Mouse (Mus musculus) midbrain, embryonic 15.5 days (tissue): ENCODE data around the gene Abca7. TPM values are rescaled to one million over a fixed set of nuclear protein-coding genes. Genes with fewer than 3 reads are reported as not detected.

Source experiments
- ATAC-seq: fragments of 200-750 bp; cut with Nextera tagmentation; replicated peaks from 2 replicates; pipeline ENCODE4 v1.8.0; 2017; ENCODE audit warnings: moderate TSS enrichment
- H3K27ac ChIP-seq: fragments of 300-500 bp; sonication (generic); 2 replicates; pipeline ENCODE4 v1.5.1; 2015; ENCODE audit warnings: mild to moderate bottlenecking, inconsistent platforms
- H3K27me3 ChIP-seq: fragments of 300-500 bp; sonication (generic); replicated peaks from 2 replicates; pipeline ENCODE4 v1.6.1; 2015; ENCODE audit warnings: inconsistent platforms
- H3K36me3 ChIP-seq: fragments of 300-500 bp; sonication (generic); replicated peaks from 2 replicates; pipeline ENCODE4 v1.6.1; 2015; ENCODE audit warnings: inconsistent platforms
- H3K4me1 ChIP-seq: fragments of 300-500 bp; sonication (generic); 2 replicates; pipeline ENCODE4 v1.6.1; 2015; ENCODE audit warnings: inconsistent platforms
- H3K4me2 ChIP-seq: fragments of 300-500 bp; sonication (generic); 2 replicates; pipeline ENCODE4 v1.6.1; 2015; ENCODE audit warnings: inconsistent platforms, mild to moderate bottlenecking, moderate library complexity
- H3K4me3 ChIP-seq: fragments of 300-500 bp; sonication (generic); 2 replicates; pipeline ENCODE4 v1.5.1; 2015; ENCODE audit warnings: mild to moderate bottlenecking, inconsistent platforms
- H3K9ac ChIP-seq: fragments of 300-500 bp; sonication (generic); 2 replicates; pipeline ENCODE4 v1.6.1; 2015; ENCODE audit warnings: mild to moderate bottlenecking, inconsistent platforms
- H3K9me3 ChIP-seq: fragments of 300-500 bp; sonication (generic); 2 replicates; pipeline ENCODE4 v1.6.1; 2016; ENCODE audit warnings: inconsistent platforms
- WGBS: fragments of 180-500 bp; shearing (Covaris S2); methylation state at CpG from one replicate; pipeline ENCODE4 v1.1.7; 2015; ENCODE audit warnings: mixed read lengths; 5-methylcytosine and 5-hydroxymethylcytosine counted together
- polyA plus RNA-seq: library from polyadenylated mRNA; unstranded; fragments of >200 nt; fragmentation: Nextera tagmentation; extraction: Ambion mirVana; gene quantifications from 2 replicates; pipeline ENCODE4 v1.2.1, GENCODE M21; 2015

Abca7 gene
- polyA plus RNA-seq, 1 experiment from 2014 or later, result 4.8 TPM

DNA sequence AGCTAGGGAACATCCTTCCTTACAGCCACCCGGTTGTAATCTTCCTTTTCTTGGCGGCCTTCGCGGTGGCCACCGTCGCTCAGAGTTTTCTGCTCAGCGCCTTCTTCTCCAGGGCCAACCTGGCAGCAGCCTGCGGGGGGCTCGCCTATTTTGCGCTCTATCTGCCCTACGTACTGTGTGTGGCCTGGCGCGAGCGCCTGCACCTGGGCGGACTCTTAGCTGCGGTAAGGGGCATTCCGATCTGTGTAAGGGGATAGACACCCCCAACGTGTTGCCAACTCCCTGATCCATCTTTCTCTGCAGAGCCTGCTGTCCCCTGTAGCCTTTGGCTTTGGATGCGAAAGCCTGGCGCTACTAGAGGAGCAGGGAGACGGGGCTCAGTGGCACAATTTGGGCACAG, 6.5 kb downstream of the Abca7 start:
- no peak overlapping the region for H3K4me2 ChIP-seq
- ATAC-seq, result no peak
- H3K4me1 ChIP-seq, result peaks cover 6% of the 10 kb centered on the region
- no peaks in the 10 kb centered on the region for H3K36me3 ChIP-seq
- peaks cover 22% of the 10 kb centered on the region; the same call in 1 of the 2 replicates for H3K27me3 ChIP-seq
- H3K4me3 ChIP-seq, result no peak overlapping the region
- H3K27ac ChIP-seq, result no peak overlapping the region
- H3K9me3 ChIP-seq, result no peaks in the 10 kb centered on the region
- H3K9ac ChIP-seq, result no peak overlapping the region
- 26% methylated on average over 21 of the region's 21 CpGs for WGBS

DNA sequence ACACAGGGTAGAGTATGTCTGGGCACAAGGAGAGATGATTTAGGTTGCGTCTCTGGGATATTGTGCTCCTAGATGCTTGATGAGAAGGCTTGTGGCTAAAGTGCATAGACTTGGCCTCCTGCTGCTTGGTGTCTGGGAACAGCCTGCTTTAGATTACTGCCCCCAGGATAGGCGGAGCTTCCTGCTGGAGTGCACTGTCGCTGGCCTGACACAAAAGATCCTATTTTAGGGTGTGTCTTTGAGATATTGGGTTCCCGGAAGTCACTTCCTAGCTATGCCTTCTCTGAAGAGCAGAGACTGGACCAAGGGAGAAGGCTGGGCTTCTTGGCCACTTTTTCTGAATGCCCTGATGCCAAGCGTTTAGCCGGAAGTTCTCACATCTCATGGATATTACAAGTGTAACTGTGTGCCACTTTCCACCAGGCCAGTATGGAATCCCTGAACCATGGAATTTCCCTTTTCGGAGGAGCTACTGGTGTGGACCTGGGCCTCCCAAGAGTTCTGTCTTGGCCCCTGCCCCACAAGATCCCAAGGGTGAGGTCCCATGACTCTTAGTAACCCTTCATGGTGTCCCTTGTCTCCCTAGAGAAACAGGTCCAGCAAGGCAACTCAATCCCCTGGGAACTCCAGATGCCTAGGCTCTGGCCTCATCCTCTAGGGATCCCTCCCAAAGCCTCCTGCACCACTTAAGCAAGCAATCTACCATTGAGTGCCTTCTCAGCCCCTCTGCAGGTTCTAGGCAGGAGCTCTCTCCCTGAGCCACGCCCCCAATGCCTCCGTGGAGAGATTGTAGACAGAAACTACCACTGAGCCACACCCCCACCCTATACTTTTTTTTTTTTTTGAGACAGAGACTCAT, 7.3 kb downstream of the Abca7 start:
- Histone ChIP-seq H3K9ac (no peak overlapping the region), H3K4me2 (no peak overlapping the region), H3K36me3 (no peaks in the 10 kb centered on the region; the same call in 1 of the 2 replicates), H3K27ac (no peak overlapping the region), H3K4me3 (no peak overlapping the region), H3K9me3 (no peaks in the 10 kb centered on the region), H3K27me3 (peaks cover 22% of the 10 kb centered on the region; the same call in 1 of the 2 replicates), H3K4me1 (no peaks in the 10 kb centered on the region)
- no peak for ATAC-seq
- 68% methylated on average over 9 of the region's 9 CpGs for WGBS

DNA sequence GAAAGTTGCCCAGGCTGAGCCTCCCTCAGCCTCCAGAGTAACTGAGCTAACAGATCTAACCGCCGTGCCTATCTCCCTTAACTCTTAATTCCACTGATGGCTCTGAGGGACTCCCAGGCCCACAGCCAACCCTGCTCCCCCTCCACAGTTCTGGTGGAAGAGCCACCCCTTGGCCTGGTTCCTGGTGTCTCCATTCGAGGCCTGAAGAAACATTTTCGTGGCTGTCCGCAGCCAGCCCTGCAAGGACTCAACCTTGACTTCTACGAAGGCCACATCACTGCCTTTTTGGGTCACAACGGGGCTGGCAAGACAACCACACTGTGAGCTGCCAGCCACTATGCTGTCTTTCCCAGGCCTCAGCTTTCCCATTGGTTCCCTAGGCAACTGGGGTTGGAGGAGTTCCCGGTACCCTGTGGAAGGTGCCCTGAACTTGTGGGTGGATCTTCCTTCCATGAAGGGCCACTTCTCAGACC, 8.0 kb downstream of the Abca7 start:
- Histone ChIP-seq H3K4me3 (no peak overlapping the region), H3K4me1 (no peaks in the 10 kb centered on the region), H3K27ac (no peak overlapping the region), H3K4me2 (no peak overlapping the region), H3K9ac (no peak overlapping the region), H3K27me3 (peaks cover 22% of the 10 kb centered on the region; the same call in 1 of the 2 replicates), H3K9me3 (no peaks in the 10 kb centered on the region), H3K36me3 (no peaks in the 10 kb centered on the region; the same call in 1 of the 2 replicates)
- WGBS, result 86% methylated on average over 8 of the region's 8 CpGs
- no peak for ATAC-seq

DNA sequence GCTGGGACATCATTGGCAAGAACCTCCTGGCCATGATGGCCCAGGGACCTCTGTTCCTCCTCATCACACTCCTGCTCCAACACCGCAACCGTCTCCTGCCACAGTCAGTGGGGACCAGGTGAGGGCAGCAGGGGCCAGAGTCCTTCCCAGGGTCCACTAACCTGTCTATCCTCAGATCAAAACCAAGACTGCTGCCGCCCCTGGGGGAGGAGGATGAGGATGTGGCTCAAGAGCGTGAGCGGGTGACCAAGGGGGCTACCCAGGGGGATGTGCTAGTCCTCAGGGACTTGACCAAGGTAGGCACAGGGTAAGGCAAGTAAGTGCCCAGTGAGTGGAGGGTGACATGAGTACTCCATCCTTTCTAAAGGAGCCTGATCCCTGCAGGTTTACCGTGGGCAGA, 15.4 kb downstream of the Abca7 start:
- H3K27me3 ChIP-seq, result peaks cover 37% of the 10 kb centered on the region
- H3K9me3 ChIP-seq, result peaks cover 13% of the 10 kb centered on the region
- no peak overlapping the region for H3K4me3 ChIP-seq
- WGBS, result 83% methylated on average over 6 of the region's 6 CpGs
- peaks cover 14% of the 10 kb centered on the region for H3K36me3 ChIP-seq
- no peaks in the 10 kb centered on the region for H3K4me1 ChIP-seq
- no peak overlapping the region for H3K9ac ChIP-seq
- no peak for ATAC-seq
- no peak overlapping the region for H3K27ac ChIP-seq
- no peak overlapping the region for H3K4me2 ChIP-seq

DNA sequence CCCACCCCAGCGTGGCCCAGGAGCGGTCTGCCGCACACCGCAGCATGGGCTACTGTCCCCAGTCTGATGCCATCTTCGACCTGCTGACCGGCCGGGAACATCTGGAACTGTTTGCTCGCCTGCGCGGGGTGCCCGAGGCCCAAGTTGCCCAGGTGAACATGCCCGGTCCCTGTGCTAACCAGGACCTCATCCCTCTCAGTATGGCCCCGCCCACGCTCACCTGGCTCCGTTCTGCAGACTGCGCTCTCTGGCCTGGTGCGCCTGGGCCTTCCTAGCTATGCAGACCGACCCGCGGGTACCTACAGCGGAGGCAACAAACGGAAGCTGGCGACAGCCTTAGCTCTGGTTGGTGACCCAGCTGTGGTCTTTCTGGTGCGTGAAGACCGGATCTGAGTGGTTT, 17.3 kb downstream of the Abca7 start:
- Histone ChIP-seq H3K27me3 (peaks cover 41% of the 10 kb centered on the region), H3K4me3 (no peak overlapping the region), H3K4me1 (no peaks in the 10 kb centered on the region), H3K9ac (no peak overlapping the region), H3K36me3 (peaks cover 14% of the 10 kb centered on the region), H3K27ac (no peak overlapping the region), H3K4me2 (no peak overlapping the region), H3K9me3 (peaks cover 13% of the 10 kb centered on the region)
- ATAC-seq, result no peak
- 34% methylated on average over 25 of the region's 25 CpGs for WGBS

DNA sequence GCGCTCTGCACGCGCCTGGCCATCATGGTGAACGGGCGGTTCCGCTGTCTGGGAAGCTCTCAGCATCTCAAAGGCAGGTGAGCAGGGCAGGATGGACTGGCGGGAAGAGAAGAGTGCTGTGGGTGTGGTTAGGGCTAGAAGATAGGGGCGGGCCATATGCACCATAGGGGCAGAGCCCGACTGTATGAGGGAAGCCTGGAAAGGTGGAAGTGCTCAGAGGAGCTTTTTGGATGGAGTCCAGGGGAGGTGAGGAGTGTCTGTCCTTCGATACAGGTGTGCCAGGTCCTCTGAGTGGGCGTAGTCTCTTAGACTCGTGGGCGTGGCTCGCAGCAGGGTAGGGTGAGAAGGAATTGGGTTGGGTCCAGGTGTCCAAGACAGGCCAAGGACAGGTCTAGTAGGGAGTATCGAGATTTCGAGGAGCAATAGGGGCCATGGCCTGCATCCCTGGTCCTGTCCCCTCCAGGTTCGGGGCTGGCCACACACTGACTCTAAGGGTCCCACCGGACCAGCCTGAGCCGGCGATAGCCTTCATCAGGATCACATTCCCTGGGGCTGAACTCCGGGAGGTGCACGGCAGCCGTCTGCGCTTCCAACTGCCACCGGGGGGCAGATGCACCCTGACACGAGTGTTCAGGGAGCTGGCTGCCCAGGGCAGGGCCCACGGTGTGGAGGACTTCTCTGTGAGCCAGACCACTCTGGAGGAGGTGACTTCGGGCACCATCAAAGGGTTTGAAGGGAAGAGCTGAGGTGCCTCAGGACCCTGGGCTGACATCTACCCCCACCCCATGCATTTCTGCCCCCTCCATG, 18.4 kb downstream of the Abca7 start:
- H3K4me3 ChIP-seq, result no peak overlapping the region
- peaks cover 52% of the 10 kb centered on the region for H3K27me3 ChIP-seq
- 25% methylated on average over 28 of the region's 28 CpGs for WGBS
- no peak for ATAC-seq
- H3K4me1 ChIP-seq, result no peaks in the 10 kb centered on the region
- H3K36me3 ChIP-seq, result peaks cover 14% of the 10 kb centered on the region
- H3K4me2 ChIP-seq, result no peak overlapping the region
- H3K9me3 ChIP-seq, result peaks cover 13% of the 10 kb centered on the region
- no peak overlapping the region for H3K9ac ChIP-seq
- no peak overlapping the region for H3K27ac ChIP-seq

DNA sequence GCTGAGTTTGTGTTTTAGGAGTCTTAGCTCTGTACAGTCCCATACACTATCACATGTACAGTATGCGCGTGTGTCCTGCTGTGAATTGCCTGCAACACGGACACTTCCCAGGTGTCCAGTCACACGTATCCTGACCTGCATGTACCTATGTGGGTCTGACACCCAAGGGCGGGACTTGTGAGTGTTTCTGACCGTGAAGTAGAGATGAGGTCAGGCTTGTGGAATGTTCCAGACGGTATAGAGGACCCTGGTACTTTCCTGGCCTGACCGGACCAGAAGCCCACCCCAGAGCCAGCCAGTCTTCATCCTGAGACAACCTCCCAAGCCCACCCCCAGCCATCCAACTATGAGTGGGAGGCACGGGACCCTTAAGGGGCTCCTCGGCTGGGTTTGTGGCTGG, 19.3 kb downstream of the Abca7 start:
- peaks cover 9% of the 10 kb centered on the region; the same call in 1 of the 2 replicates for H3K36me3 ChIP-seq
- peaks cover 57% of the 10 kb centered on the region for H3K27me3 ChIP-seq
- no peak for ATAC-seq
- 84% methylated on average over 10 of the region's 10 CpGs for WGBS
- no peak overlapping the region for H3K4me3 ChIP-seq
- H3K9me3 ChIP-seq, result peaks cover 6% of the 10 kb centered on the region
- H3K9ac ChIP-seq, result no peak overlapping the region
- H3K4me1 ChIP-seq, result no peaks in the 10 kb centered on the region
- no peak overlapping the region for H3K27ac ChIP-seq
- H3K4me2 ChIP-seq, result no peak overlapping the region

DNA sequence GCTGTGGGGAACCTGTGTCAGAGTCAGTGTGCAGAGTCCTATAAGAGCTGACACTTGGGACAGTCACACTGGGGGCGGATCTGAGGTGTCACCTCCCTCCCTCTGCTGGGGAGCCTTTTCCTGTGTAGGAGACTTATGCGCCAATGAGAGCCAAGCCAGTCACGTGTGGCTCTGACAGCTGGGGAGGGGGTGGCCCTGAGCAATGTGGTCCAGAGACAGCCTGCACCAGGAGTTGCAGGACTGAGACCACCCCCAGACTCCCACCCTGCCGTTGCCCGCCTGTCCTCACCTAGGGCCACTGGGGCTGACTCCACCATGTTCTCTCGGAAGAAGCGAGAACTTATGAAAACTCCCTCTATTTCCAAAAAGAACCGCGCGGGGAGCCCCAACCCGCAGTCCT, 20.2 kb downstream of the Abca7 start, which contains the start of gene Arhgap45:
Arhgap45 (plus strand) TSS at position 143 of the 400 bp plus-strand sequence.
- WGBS, result 69% methylated on average over 11 of the region's 11 CpGs
- Histone ChIP-seq H3K27ac (no peak within 1 kb of the TSS), H3K4me1 (no peaks in the 10 kb centered on the region), H3K4me3 (no peak within 1 kb of the TSS), H3K9me3 (no peaks in the 10 kb centered on the region), H3K36me3 (peaks cover under 1% of the 10 kb centered on the region; the same call in 1 of the 2 replicates), H3K9ac (no peak within 1 kb of the TSS), H3K27me3 (peaks cover 59% of the 10 kb centered on the region), H3K4me2 (no peak within 1 kb of the TSS)
- ATAC-seq, result no peak

DNA sequence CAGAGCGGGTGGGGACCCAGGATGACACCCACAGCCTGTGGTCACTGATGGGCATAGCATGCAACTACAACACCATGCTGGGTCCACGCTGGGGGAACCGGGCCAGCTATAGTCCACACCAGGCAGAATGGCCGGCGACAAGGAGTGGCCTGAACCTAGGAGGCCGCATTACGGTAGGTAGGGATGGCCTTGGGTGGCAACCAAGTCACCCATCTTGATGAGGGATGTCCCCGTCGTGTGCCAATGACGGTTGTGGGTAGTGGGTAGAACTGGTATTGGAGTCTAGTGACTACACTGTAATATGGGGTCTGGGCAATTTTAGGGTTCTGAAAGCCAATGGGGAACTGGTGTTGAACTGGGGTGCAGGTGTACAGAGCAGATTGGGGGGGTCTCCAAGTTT, 20.6 kb downstream of the Abca7 start:
- Histone ChIP-seq H3K4me2 (no peak overlapping the region), H3K4me3 (no peak overlapping the region), H3K4me1 (no peaks in the 10 kb centered on the region), H3K27me3 (peaks cover 54% of the 10 kb centered on the region), H3K27ac (no peak overlapping the region), H3K36me3 (no peaks in the 10 kb centered on the region), H3K9me3 (no peaks in the 10 kb centered on the region), H3K9ac (no peak overlapping the region)
- no peak for ATAC-seq
- WGBS, result 89% methylated on average over 10 of the region's 10 CpGs

DNA sequence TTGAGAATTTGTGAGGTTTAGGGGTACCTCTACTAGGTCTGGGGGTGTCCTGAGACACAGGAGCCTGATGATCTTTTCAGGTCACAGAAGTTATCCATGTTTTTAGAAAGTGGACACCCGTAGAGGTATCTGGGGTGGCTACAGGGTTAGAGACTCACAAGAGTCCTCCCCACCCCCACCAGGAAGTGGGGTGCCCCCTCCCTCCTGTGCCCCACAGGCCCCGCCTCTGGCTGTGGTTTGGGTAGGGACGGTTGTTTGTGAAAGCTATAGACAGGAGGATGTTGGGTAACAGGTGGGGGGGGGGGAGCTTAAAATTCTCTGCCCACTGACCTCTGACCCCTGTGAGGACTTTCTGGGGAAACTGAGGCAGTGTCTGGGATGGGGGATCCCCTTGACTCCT, 21.1 kb downstream of the Abca7 start:
- Histone ChIP-seq H3K4me2 (no peak overlapping the region), H3K4me3 (no peak overlapping the region), H3K9me3 (no peaks in the 10 kb centered on the region), H3K36me3 (no peaks in the 10 kb centered on the region), H3K27me3 (peaks cover 54% of the 10 kb centered on the region), H3K9ac (no peak overlapping the region), H3K27ac (no peak overlapping the region), H3K4me1 (no peaks in the 10 kb centered on the region)
- no peak for ATAC-seq
- WGBS, result 69% methylated on average over 3 of the region's 3 CpGs

DNA sequence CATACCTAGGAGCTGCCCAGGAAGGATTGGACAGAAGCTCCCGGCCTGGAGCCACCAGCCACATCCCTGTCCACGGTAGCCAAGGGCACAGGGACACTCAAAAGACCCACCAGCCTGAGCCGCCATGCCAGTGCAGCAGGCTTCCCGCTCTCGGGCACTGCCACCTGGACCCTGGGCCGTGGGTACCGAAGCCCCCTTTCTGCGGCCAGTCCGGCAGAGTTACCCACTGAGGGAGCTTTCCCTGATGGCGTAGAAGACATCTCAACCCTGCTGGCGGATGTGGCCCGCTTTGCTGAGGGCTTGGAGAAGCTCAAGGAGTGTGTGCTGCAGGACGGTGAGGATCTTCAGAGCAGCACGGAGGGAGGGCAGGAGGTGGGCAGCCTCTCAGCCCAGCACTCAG, 21.5 kb downstream of the Abca7 start:
- Histone ChIP-seq H3K9me3 (no peaks in the 10 kb centered on the region), H3K4me2 (no peak overlapping the region), H3K4me3 (no peak overlapping the region), H3K27ac (no peak overlapping the region), H3K4me1 (no peaks in the 10 kb centered on the region), H3K9ac (no peak overlapping the region), H3K36me3 (no peaks in the 10 kb centered on the region), H3K27me3 (peaks cover 53% of the 10 kb centered on the region)
- WGBS, result 83% methylated on average over 14 of the region's 14 CpGs
- no peak for ATAC-seq

DNA sequence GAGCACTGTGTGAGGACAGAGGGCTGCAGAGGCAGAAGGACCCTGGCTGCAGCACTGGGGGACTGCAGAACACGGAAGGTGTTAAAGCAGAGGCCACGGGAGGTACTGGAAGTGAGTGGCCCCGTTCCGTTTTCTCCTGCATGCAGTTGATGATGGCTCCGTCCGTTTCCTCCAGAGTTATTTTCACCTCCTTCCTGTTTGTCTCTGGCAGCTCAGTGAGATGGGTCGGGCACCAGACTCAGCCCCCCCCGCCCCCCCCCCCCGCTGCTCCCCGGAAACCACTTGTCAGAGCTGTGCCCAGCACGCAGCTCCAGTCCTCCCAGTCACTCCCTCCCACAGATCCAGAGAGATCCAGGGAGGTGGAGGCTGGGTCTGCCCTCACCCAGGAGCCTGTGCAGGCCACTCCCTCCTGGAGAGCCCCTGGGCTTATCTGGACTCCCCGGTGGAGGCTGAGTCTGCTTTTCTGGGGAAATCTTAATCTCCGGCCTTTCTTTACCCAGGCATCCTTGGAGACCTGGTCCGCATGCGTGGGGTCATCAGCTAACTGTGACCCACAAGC, 22.5 kb downstream of the Abca7 start:
- ATAC-seq, result no peak
- Histone ChIP-seq H3K4me1 (no peaks in the 10 kb centered on the region), H3K9ac (no peak overlapping the region), H3K27me3 (peaks cover 42% of the 10 kb centered on the region), H3K4me2 (no peak overlapping the region), H3K9me3 (no peaks in the 10 kb centered on the region), H3K4me3 (no peak overlapping the region), H3K27ac (no peak overlapping the region), H3K36me3 (no peaks in the 10 kb centered on the region)
- WGBS, result 13% methylated on average over 13 of the region's 15 CpGs
